Mouse (Mus musculus) naive thymus-derived CD4-positive, alpha-beta T cell, adult 5 months (primary cell): ENCODE data around the gene Olfr653. TPM values are rescaled to one million over a fixed set of nuclear protein-coding genes. Genes with fewer than 3 reads are reported as not detected.

Experiments used
- polyA plus RNA-seq: library from polyadenylated mRNA; unstranded; fragments of 100-300 nt; shearing (Covaris generic); gene quantifications from one replicate; pipeline ENCODE4 v1.2.1, GENCODE M21; 2017

Olfr653 gene
- not detected for polyA plus RNA-seq

GRCm38 (mm10) chr7:104577014-104577413, at the start of gene Olfr653:
TSS of gene Olfr653 (plus strand) at chr7:104577314.

DNA sequence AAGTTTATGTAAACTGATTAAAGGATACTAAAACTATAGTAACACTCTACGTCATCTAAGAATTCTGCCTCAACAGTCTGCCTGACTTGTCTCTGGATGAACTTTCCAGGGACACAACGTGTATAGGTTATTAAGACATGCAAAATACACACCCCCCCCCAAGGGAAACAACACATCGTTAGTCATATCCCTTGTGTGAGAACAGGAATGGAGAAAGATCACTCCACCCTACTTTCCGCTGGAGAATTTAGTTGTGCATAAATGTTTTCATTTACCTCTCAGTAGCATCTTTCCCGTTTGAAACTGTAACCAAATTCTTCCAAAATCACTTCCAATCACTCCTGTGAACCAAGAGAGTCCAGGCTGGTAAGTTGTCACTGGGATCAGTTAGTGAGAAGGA, 27.3 kb upstream of the Olfr653 start, which contains the start of gene Olfr651:
TSS of gene Olfr651 (plus strand) at position 301 of the 400 bp plus-strand sequence.

GRCm38 (mm10) chr7:104560601-104561000, 16.5 kb upstream of the Olfr653 start, which contains the start of gene Olfr652:
TSS of gene Olfr652 (plus strand) at chr7:104560901.

GRCm38 (mm10) chr7:104586725-104587124, 9.6 kb downstream of the Olfr653 start, which contains the start of gene Olfr654:
TSS of gene Olfr654 (plus strand) at chr7:104587025.

GRCm38 (mm10) chr7:104601679-104602078, 24.6 kb downstream of the Olfr653 start, which contains the start of gene Olfr655:
TSS of gene Olfr655 (minus strand) at chr7:104601779.

GRCm38 (mm10) chr7:104613655-104614054, 36.5 kb downstream of the Olfr653 start, which contains the start of gene Olfr656:
TSS of gene Olfr656 (plus strand) at chr7:104613955.

DNA sequence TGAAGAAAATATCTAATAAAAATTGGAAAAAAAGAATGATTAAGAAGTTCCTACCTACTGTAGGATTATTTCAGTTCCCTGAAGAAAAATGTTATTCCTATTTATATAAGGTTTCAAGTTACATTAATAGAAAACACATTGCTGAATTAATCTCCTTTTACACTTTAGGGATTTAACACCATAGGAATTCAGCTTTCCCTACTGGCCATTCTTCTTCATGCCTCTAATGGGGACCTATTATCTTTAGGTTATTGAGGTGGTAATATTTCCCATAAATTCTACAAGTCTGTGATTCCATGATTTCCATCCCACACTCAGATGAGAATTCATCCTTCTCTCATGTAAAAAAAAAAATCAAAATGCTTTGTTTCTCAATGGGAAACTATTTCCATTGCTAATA, 47.4 kb downstream of the Olfr653 start, which contains the start of gene Olfr657:
TSS of gene Olfr657 (plus strand) at position 301 of the 400 bp plus-strand sequence.

Other genes starting within 250 kb of the Olfr653 start
- 0.91 TPM for gene Trim34b, start 247.8 kb upstream of the Olfr653 start, polyA plus RNA-seq
- gene Trim12c, start 224.0 kb upstream of the Olfr653 start, polyA plus RNA-seq, result 8.7 TPM
- 0.22 TPM for gene Trim30b, start 207.4 kb upstream of the Olfr653 start, polyA plus RNA-seq
- gene Trim30c, start 176.5 kb upstream of the Olfr653 start, polyA plus RNA-seq, result not detected
- gene Trim30a, start 112.1 kb upstream of the Olfr653 start, polyA plus RNA-seq, result 30.3 TPM
- 7.6 TPM for gene Trim30d, start 69.5 kb upstream of the Olfr653 start, polyA plus RNA-seq
- not detected for gene Olfr651, start 27.2 kb upstream of the Olfr653 start, polyA plus RNA-seq
- 0.10 TPM for gene Olfr652, start 16.4 kb upstream of the Olfr653 start, polyA plus RNA-seq
- not detected for gene Olfr654, start 9.7 kb downstream of the Olfr653 start, polyA plus RNA-seq
- not detected for gene Olfr655, start 24.5 kb downstream of the Olfr653 start, polyA plus RNA-seq
- not detected for gene Olfr656, start 36.6 kb downstream of the Olfr653 start, polyA plus RNA-seq
- gene Olfr657, start 47.5 kb downstream of the Olfr653 start, polyA plus RNA-seq, result not detected
- not detected for gene Olfr658, start 70.0 kb downstream of the Olfr653 start, polyA plus RNA-seq
- gene Olfr659, start 89.4 kb downstream of the Olfr653 start, polyA plus RNA-seq, result 0.11 TPM
- not detected for gene Olfr661, start 109.2 kb downstream of the Olfr653 start, polyA plus RNA-seq
- not detected for gene Usp17le, start 200.2 kb downstream of the Olfr653 start, polyA plus RNA-seq